Mouse (Mus musculus) embryonic fibroblast, embryonic 13.5 days (primary cell): ENCODE measurements around the gene Anapc15. TPM values are rescaled to one million over a fixed set of nuclear protein-coding genes. Genes with fewer than 3 reads are reported as not detected.
"Not testable (repeated sequence)": the region's sequence is repeated elsewhere in the genome, so short reads cannot be mapped to it uniquely, and the experiment has no call there.

Experiments
- H3K27ac ChIP-seq: 2 replicates; pipeline ENCODE4 v1.5.1; 2012; ENCODE audit warnings: low read length, control low read depth, inconsistent platforms; ENCODE audit not compliant: insufficient read depth
- H3K4me1 ChIP-seq: 2 replicates; pipeline ENCODE4 v1.6.1; 2011; ENCODE audit warnings: low read length; ENCODE audit not compliant: control insufficient read depth, insufficient read depth
- H3K4me3 ChIP-seq: 2 replicates; pipeline ENCODE4 v1.5.1; 2011; ENCODE audit warnings: mild to moderate bottlenecking, control low read depth, low read length; ENCODE audit not compliant: insufficient read depth
- CTCF ChIP-seq: IDR thresholded peaks from 2 replicates; pipeline ENCODE4 v1.5.1; 2011; ENCODE audit warnings: mild to moderate bottlenecking, control low read depth, low read length, moderate library complexity, borderline replicate concordance; ENCODE audit not compliant: insufficient read depth
- POLR2A ChIP-seq: IDR thresholded peaks from 2 replicates; pipeline ENCODE4 v1.6.1; 2011; ENCODE audit warnings: low read depth, mild to moderate bottlenecking, control low read depth, low read length, moderate library complexity
- polyA plus RNA-seq: library from polyadenylated mRNA; stranded (reverse); fragments of >200 nt; gene quantifications from 2 replicates; pipeline ENCODE4 v1.2.4, GENCODE M21; 2011; ENCODE audit warnings: low read depth; ENCODE audit not compliant: missing spikeins, insufficient read length

The Anapc15 gene
- polyA plus RNA-seq, 1 experiment = 47.1 TPM

DNA sequence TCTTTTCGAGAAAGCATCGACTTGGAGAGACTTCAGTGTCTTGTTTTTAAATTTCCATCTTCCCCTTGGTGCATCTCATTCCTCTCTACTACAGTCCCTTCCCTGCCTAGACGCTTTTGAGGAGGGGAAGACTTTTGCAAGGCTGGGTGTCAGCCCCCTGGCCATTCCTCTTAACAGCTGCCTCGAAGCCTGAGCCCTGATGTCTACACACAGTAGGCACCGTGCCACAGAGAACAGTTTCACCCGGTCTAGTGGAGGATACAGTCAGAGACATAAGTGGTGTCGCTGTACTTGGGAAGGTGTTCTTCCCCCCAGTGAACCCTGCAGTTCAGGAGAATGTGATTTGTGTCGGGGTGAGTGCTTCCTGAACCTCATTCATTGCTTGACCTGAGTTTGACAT is 43.2 kb downstream of the Anapc15 start:
- Histone ChIP-seq H3K27ac (no peak overlapping the region), H3K4me1 (peaks cover 15% of the 10 kb centered on the region; the same call in 1 of the 2 replicates), H3K4me3 (peak overlapping the region; percentile 96)
- no peak for TF ChIP-seq CTCF

GRCm38 (mm10) chr7:101908367-101908766 is 44.9 kb downstream of the Anapc15 start:
- H3K4me3 ChIP-seq = no peak overlapping the region
- no peak for TF ChIP-seq POLR2A
- no peak for TF ChIP-seq CTCF
- H3K27ac ChIP-seq = no peak overlapping the region
- peaks cover 15% of the 10 kb centered on the region; the same call in 1 of the 2 replicates for H3K4me1 ChIP-seq

- no peak for TF ChIP-seq POLR2A
- TF ChIP-seq CTCF = no peak
- no peak overlapping the region for H3K27ac ChIP-seq
- peaks cover 15% of the 10 kb centered on the region; the same call in 1 of the 2 replicates for H3K4me1 ChIP-seq
- no peak overlapping the region for H3K4me3 ChIP-seq
These were observed 46.6 kb downstream of the Anapc15 start for GRCm38 (mm10) chr7:101910138-101910537.

- no peak overlapping the region for H3K4me3 ChIP-seq
- no peak overlapping the region for H3K27ac ChIP-seq
- H3K4me1 ChIP-seq = peaks cover 12% of the 10 kb centered on the region; the same call in 1 of the 2 replicates
- TF ChIP-seq CTCF = peak; percentile 29; the same call in 1 of the 2 replicates
- TF ChIP-seq POLR2A = no peak
These were observed 48.5 kb downstream of the Anapc15 start for GRCm38 (mm10) chr7:101911982-101912381.

GRCm38 (mm10) chr7:101918071-101918470 is 54.6 kb downstream of the Anapc15 start:
- Histone ChIP-seq H3K4me1 (no peaks in the 10 kb centered on the region), H3K27ac (no peak overlapping the region), H3K4me3 (no peak overlapping the region)
- no peak for TF ChIP-seq POLR2A
- peak; percentile 91 for TF ChIP-seq CTCF

DNA sequence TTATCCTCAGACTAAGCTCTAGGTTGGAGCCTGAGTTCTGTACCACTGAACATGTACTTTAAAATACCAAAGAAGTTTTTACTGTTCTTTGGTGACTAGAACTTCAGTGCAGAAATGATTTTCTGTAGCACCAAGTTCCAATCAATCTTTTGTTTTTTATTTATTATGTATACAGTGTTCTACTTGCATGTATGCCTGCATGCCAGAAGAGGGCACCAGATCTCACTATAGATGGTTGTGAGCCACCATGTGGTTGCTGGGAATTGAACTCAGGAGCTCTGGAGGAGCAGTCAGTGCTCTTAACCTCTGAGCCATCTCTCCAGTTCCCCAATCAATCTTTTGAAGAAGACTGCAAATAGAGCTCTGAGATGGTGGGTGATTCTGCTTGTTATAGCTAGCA is 62.4 kb downstream of the Anapc15 start:
- not testable (repeated sequence) for H3K4me1 ChIP-seq

DNA sequence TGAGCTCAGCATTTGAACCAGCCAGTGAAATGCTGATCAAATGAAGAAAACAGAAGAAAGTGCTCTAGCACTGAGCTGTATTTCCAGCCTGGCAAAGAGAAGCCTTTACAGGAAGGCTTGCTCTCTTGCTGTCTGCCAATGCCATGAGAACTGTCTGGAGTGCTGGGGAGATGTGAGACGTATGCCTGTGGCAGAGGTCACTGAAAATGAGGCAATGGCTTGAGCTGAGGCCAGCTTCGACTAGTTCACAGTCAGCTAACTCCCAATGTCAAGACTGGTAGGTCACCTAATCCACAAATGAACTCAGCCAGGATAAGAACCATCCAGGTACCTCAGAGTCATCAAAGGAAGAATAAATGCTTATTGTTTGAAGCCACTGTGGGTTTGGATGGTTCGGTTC is 64.6 kb downstream of the Anapc15 start:
- TF ChIP-seq CTCF (no peak), POLR2A (no peak)
- Histone ChIP-seq H3K27ac (no peak overlapping the region), H3K4me3 (no peak overlapping the region), H3K4me1 (no peaks in the 10 kb centered on the region)

More for the DNA sequence above, 62.4 kb downstream of the Anapc15 start:
- H3K4me3 ChIP-seq, H3K27ac ChIP-seq: not testable (repeated sequence)

GRCm38 (mm10) chr7:101932551-101932950 is 69.0 kb downstream of the Anapc15 start:
- no peak overlapping the region for H3K27ac ChIP-seq
- TF ChIP-seq CTCF (no peak), POLR2A (no peak)
- peaks cover 2% of the 10 kb centered on the region; the same call in 1 of the 2 replicates for H3K4me1 ChIP-seq
- peak overlapping the region; percentile 10; the same call in 1 of the 2 replicates for H3K4me3 ChIP-seq

GRCm38 (mm10) chr7:101933300-101933699 is 69.8 kb downstream of the Anapc15 start:
- no peak for TF ChIP-seq CTCF
- no peak for TF ChIP-seq POLR2A
- H3K4me3 ChIP-seq = peak overlapping the region; percentile 59
- peaks cover 2% of the 10 kb centered on the region; the same call in 1 of the 2 replicates for H3K4me1 ChIP-seq
- H3K27ac ChIP-seq = peak overlapping the region; percentile 85

DNA sequence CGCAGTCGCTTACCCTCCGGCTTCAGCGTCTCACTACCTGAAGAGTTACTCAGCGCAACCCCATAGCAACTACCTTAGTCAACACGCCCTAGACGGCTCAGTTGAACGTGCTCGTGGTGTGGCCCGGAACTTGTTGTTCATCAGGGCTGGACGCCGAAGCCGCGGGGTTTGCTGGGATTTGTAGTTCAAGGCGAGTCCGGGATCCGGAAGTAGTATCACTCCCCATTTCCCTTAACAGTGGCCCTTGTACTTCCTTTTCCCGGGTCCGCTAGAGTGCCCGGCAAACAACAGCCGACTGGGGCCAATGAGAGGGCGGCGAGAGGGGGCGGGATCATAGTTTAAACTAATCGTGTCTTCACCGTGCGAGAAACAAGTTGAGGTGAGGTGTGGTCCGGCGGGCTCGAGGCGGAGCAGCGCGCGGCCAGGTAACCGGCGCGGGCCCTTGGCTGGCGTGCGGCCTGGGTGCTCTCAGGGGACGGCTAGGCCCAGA is 70.3 kb downstream of the Anapc15 start, which contains the start of the genes Lrrc51 and Numa1:
Lrrc51 (minus strand) TSS at position 145 of the 490 bp plus-strand sequence.
Numa1 (plus strand) TSS at position 361 of the 490 bp plus-strand sequence.
- TF ChIP-seq POLR2A = peak; percentile 92
- no peak for TF ChIP-seq CTCF
- peaks cover 2% of the 10 kb centered on the region; the same call in 1 of the 2 replicates for H3K4me1 ChIP-seq
- H3K27ac ChIP-seq = peak within 1 kb of the TSS; percentile 85
- H3K4me3 ChIP-seq = peak within 1 kb of the TSS; percentile 83
